Mouse (Mus musculus): ENCODE measurements around the gene Rest. TPM values are rescaled to one million over a fixed set of nuclear protein-coding genes. Genes with fewer than 3 reads are reported as not detected.

Gene Rest
- polyA plus RNA-seq, 1 experiment from 2014 or later: 28.0 TPM

DNA sequence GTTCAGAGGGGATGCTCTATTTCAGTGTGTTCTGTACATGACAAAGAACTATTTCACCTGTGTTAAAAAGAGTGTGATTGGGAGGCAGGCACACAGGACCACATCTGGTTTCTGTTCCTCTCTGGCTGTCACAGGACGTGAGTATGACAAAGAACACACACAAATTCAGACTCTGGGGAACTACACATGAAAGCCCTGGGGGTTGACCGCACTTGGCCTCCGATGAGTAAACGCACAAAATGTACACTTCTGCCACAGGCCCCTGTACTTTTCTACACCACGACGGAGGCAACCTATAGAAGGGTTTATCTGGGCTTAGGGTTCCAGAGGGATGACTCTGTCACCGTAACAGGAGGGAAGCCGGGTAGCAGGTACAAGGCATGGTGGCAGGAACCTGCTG, 24.4 kb downstream of the Rest start:
- peaks cover 24% of the 10 kb centered on the region for H3K36me3 ChIP-seq
- H3K4me3 ChIP-seq (replicated peaks): no peak overlapping the region
- no peak overlapping the region for H3K4me2 ChIP-seq (replicated peaks)
- H3K9ac ChIP-seq: no peak overlapping the region
- H3K27me3 ChIP-seq (replicated peaks): no peaks in the 10 kb centered on the region
- no peaks in the 10 kb centered on the region for H3K4me1 ChIP-seq (replicated peaks)
- no peak overlapping the region for H3K27ac ChIP-seq
- WGBS: 71% methylated on average over 8 of the region's 8 CpGs
- H3K9me3 ChIP-seq: no peaks in the 10 kb centered on the region
- ATAC-seq: no peak

GRCm38 (mm10) chr5:77290606-77291005, 25.3 kb downstream of the Rest start:
- Histone ChIP-seq H3K4me2 (replicated peaks) (no peak overlapping the region), H3K27me3 (replicated peaks) (no peaks in the 10 kb centered on the region), H3K27ac (no peak overlapping the region), H3K4me1 (replicated peaks) (no peaks in the 10 kb centered on the region), H3K9me3 (no peaks in the 10 kb centered on the region), H3K36me3 (peaks cover 25% of the 10 kb centered on the region), H3K4me3 (replicated peaks) (no peak overlapping the region), H3K9ac (no peak overlapping the region)
- no peak for ATAC-seq
- WGBS: 87% methylated on average over 2 of the region's 2 CpGs

GRCm38 (mm10) chr5:77292803-77293522, 27.7 kb downstream of the Rest start:
- no peak overlapping the region for H3K4me2 ChIP-seq (replicated peaks)
- WGBS: 87% methylated on average over 7 of the region's 7 CpGs
- H3K36me3 ChIP-seq: peaks cover 24% of the 10 kb centered on the region
- H3K9me3 ChIP-seq: no peaks in the 10 kb centered on the region
- no peak overlapping the region for H3K4me3 ChIP-seq (replicated peaks)
- no peak for ATAC-seq
- no peak overlapping the region for H3K27ac ChIP-seq
- H3K27me3 ChIP-seq (replicated peaks): no peaks in the 10 kb centered on the region
- no peak overlapping the region for H3K9ac ChIP-seq
- no peaks in the 10 kb centered on the region for H3K4me1 ChIP-seq (replicated peaks)

DNA sequence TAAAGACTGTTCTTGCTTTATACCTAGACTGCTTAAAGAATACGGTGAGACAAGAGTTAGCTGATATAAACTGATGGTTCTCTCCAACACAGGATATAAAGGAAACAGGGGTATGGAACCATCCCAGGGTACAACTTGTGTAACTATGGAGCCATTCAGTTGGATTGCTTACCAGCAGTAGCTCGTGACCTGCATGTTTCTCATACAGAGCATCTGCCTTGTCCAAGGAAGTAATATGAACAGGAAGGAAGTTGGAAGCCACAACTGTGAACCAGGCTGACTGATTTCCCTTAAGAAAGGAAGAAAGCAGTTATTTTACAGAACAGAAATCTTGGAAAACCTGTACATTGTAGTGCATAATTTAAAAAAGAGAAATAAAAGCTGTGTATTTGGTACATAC, 34.2 kb downstream of the Rest start:
- no peak overlapping the region for H3K4me3 ChIP-seq (replicated peaks)
- peaks cover 26% of the 10 kb centered on the region for H3K36me3 ChIP-seq
- no peaks in the 10 kb centered on the region for H3K27me3 ChIP-seq (replicated peaks)
- H3K9me3 ChIP-seq: no peaks in the 10 kb centered on the region
- no peak for ATAC-seq
- WGBS: 86% methylated on average over 2 of the region's 2 CpGs
- H3K4me1 ChIP-seq (replicated peaks): no peaks in the 10 kb centered on the region
- no peak overlapping the region for H3K9ac ChIP-seq
- no peak overlapping the region for H3K4me2 ChIP-seq (replicated peaks)
- no peak overlapping the region for H3K27ac ChIP-seq

- H3K27me3 ChIP-seq (replicated peaks): no peaks in the 10 kb centered on the region
- H3K36me3 ChIP-seq: peaks cover 29% of the 10 kb centered on the region
- no peak for ATAC-seq
- 84% methylated on average over 6 of the region's 6 CpGs for WGBS
- H3K4me3 ChIP-seq (replicated peaks): no peak overlapping the region
- H3K9ac ChIP-seq: no peak overlapping the region
- no peak overlapping the region for H3K27ac ChIP-seq
- no peak overlapping the region for H3K4me2 ChIP-seq (replicated peaks)
- H3K9me3 ChIP-seq: no peaks in the 10 kb centered on the region
- H3K4me1 ChIP-seq (replicated peaks): no peaks in the 10 kb centered on the region
Measured at GRCm38 (mm10) chr5:77301296-77301903, 36.1 kb downstream of the Rest start.

- Histone ChIP-seq H3K9ac (peak overlapping the region; percentile 68), H3K27ac (no peak overlapping the region)
- WGBS: 82% methylated on average over 5 of the region's 5 CpGs
Measured at GRCm38 (mm10) chr5:77307821-77308553, 42.7 kb downstream of the Rest start.

GRCm38 (mm10) chr5:77309051-77309906, 44.0 kb downstream of the Rest start:
- H3K9ac ChIP-seq: peak overlapping the region; percentile 68
- H3K27ac ChIP-seq: 0 out of 2 replicates have a peak overlapping the region, but pooled peaks have one; percentile 23
- no peaks in the 10 kb centered on the region for H3K27me3 ChIP-seq (replicated peaks)
- peaks cover 9% of the 10 kb centered on the region for H3K36me3 ChIP-seq
- peak overlapping the region; percentile 93 for H3K4me2 ChIP-seq (replicated peaks)
- ATAC-seq: peak; percentile 48
- under 1% methylated on average over 76 of the region's 76 CpGs for WGBS
- no peaks in the 10 kb centered on the region for H3K9me3 ChIP-seq
- H3K4me1 ChIP-seq (replicated peaks): peaks cover 17% of the 10 kb centered on the region
- peak overlapping the region; percentile 83 for H3K4me3 ChIP-seq (replicated peaks)

More at GRCm38 (mm10) chr5:77307821-77308553, 42.7 kb downstream of the Rest start:
- Histone ChIP-seq H3K4me2 (replicated peaks) (peak overlapping the region; percentile 93), H3K36me3 (peaks cover 11% of the 10 kb centered on the region; the same call in 1 of the 2 replicates), H3K4me1 (replicated peaks) (peaks cover 17% of the 10 kb centered on the region), H3K9me3 (no peaks in the 10 kb centered on the region), H3K4me3 (replicated peaks) (peak overlapping the region; percentile 83), H3K27me3 (replicated peaks) (no peaks in the 10 kb centered on the region)
- ATAC-seq: no peak

DNA sequence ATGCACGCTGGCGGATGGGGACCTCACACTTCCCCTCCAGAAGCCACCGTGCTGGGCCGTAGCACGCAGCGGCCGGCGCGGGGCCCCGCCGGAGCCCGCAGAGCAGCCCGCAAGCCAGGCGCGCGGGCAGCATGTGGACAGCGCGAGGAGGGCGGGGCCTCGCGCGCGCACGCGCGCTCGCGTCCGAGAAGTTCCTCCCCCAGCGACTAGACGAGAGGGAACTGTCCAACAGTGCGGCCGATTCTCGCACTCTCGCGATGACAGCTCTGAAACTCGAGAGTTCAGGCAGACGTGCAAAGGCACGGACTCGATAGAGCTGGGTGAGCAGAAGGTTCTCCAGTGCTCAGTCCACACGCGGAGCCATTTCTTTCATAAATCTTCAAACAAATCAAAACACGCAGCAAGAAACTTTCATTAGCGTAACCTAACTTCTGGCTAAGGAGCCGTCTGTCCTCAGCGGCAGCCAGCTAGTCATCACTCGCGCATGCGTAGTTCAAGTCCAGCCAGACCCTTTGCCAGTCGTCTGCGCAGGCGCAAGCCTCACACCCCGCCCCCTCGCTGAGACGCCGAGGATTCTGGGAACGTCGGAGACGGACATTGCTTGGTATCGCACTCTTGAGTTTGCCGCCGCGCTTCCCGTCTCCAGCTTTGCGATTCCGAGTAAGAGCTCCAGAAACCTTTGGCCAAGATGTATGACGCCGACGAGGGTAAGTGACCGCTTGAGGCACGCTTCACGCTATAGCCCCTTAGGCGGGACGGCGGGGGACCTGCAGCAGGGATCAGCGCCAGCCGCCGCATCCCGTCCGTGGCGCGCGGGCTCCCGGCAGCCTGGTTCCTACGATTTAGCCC, 44.9 kb downstream of the Rest start, which contains the start of the genes Noa1 and Polr2b:
TSS of gene Noa1 (minus strand) at position 161 of the 849 bp plus-strand sequence.
TSS of gene Polr2b (plus strand) at position 224 of the 849 bp plus-strand sequence.
- H3K36me3 ChIP-seq: peaks cover 10% of the 10 kb centered on the region
- ATAC-seq: peak; percentile 97
- WGBS: under 1% methylated on average over 85 of the region's 85 CpGs
- no peaks in the 10 kb centered on the region for H3K27me3 ChIP-seq (replicated peaks)
- H3K4me2 ChIP-seq (replicated peaks): peak within 1 kb of the TSS; percentile 93
- H3K4me1 ChIP-seq (replicated peaks): peaks cover 17% of the 10 kb centered on the region
- H3K4me3 ChIP-seq (replicated peaks): peak within 1 kb of the TSS; percentile 83
- H3K9me3 ChIP-seq: no peaks in the 10 kb centered on the region
- H3K27ac ChIP-seq: peak within 1 kb of the TSS; percentile 80
- peak within 1 kb of the TSS; percentile 72 for H3K9ac ChIP-seq

GRCm38 (mm10) chr5:77314206-77314605, 48.9 kb downstream of the Rest start:
- ATAC-seq: no peak
- H3K27me3 ChIP-seq (replicated peaks): no peaks in the 10 kb centered on the region
- no peak overlapping the region for H3K4me2 ChIP-seq (replicated peaks)
- WGBS: 94% methylated on average over 4 of the region's 4 CpGs
- no peak overlapping the region for H3K27ac ChIP-seq
- H3K9me3 ChIP-seq: no peaks in the 10 kb centered on the region
- H3K9ac ChIP-seq: no peak overlapping the region
- H3K4me1 ChIP-seq (replicated peaks): peaks cover 8% of the 10 kb centered on the region
- H3K4me3 ChIP-seq (replicated peaks): no peak overlapping the region
- H3K36me3 ChIP-seq: peaks cover 14% of the 10 kb centered on the region; the same call in 1 of the 2 replicates

- H3K9me3 ChIP-seq: no peaks in the 10 kb centered on the region
- WGBS: 89% methylated on average over 6 of the region's 6 CpGs
Measured at GRCm38 (mm10) chr5:77314986-77315385, 49.7 kb downstream of the Rest start.

DNA sequence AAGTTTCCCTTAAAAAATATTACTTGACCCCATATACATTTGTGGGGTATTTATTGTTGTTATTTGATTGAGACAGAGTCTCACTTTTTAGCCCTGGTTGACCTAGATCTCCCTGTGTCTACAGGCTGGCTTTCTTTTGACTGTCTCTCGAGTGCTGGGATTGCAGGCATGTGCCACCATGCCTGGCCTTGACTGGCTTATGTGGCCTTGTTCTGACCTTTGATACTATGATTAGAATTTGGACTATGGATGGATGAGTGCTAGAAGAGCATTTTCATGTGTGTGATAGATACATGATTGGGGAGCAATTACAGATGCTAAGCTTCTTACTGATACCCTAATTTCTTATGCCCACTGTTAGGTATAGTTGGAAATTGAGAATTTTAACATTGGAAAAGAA, 59.6 kb downstream of the Rest start:
- 82% methylated on average over 1 of the region's 1 CpGs for WGBS
- ATAC-seq: no peak
- peaks cover 44% of the 10 kb centered on the region for H3K36me3 ChIP-seq
- no peak overlapping the region for H3K9ac ChIP-seq
- no peaks in the 10 kb centered on the region for H3K27me3 ChIP-seq (replicated peaks)
- H3K4me2 ChIP-seq (replicated peaks): no peak overlapping the region
- H3K4me3 ChIP-seq (replicated peaks): no peak overlapping the region
- no peaks in the 10 kb centered on the region for H3K9me3 ChIP-seq
- H3K4me1 ChIP-seq (replicated peaks): no peaks in the 10 kb centered on the region
- H3K27ac ChIP-seq: no peak overlapping the region

More at GRCm38 (mm10) chr5:77314986-77315385, 49.7 kb downstream of the Rest start:
- peaks cover 8% of the 10 kb centered on the region for H3K4me1 ChIP-seq (replicated peaks)
- no peak overlapping the region for H3K4me3 ChIP-seq (replicated peaks)
- H3K36me3 ChIP-seq: peaks cover 14% of the 10 kb centered on the region; the same call in 1 of the 2 replicates
- no peak overlapping the region for H3K27ac ChIP-seq
- H3K27me3 ChIP-seq (replicated peaks): no peaks in the 10 kb centered on the region
- no peak overlapping the region for H3K9ac ChIP-seq
- no peak for ATAC-seq
- H3K4me2 ChIP-seq (replicated peaks): no peak overlapping the region
